Mouse (Mus musculus) kidney, embryonic 16.5 days (tissue): ENCODE measurements around the gene Nos1ap. TPM values are rescaled to one million over a fixed set of nuclear protein-coding genes. Genes with fewer than 3 reads are reported as not detected.

Experiments used
- ATAC-seq: fragments of 200-750 bp; cut with Nextera tagmentation; 2 replicates; pipeline ENCODE4 v1.8.0; 2017; ENCODE audit warnings: moderate TSS enrichment; ENCODE audit not compliant: low FRiP score, low TSS enrichment
- H3K27ac ChIP-seq: fragments of 300-500 bp; sonication (generic); 2 replicates; pipeline ENCODE4 v1.5.1; 2014; ENCODE audit warnings: low read length
- H3K27me3 ChIP-seq: fragments of 300-500 bp; sonication (generic); 2 replicates; pipeline ENCODE4 v1.6.1; 2014; ENCODE audit warnings: low read length, control low read depth, mixed read lengths; ENCODE audit not compliant: insufficient read depth
- H3K36me3 ChIP-seq: fragments of 300-500 bp; sonication (generic); 2 replicates; pipeline ENCODE4 v1.6.1; 2014; ENCODE audit warnings: low read length, control low read depth, mixed read lengths; ENCODE audit not compliant: insufficient read depth
- H3K4me1 ChIP-seq: fragments of 300-500 bp; sonication (generic); 2 replicates; pipeline ENCODE4 v1.6.1; 2014; ENCODE audit warnings: low read length, control low read depth, mixed read lengths; ENCODE audit not compliant: insufficient read depth
- H3K4me2 ChIP-seq: fragments of 300-500 bp; sonication (generic); replicated peaks from 2 replicates; pipeline ENCODE4 v1.6.1; 2014; ENCODE audit warnings: low read depth, low read length
- H3K4me3 ChIP-seq: fragments of 300-500 bp; sonication (generic); 2 replicates; pipeline ENCODE4 v1.5.1; 2014; ENCODE audit warnings: mild to moderate bottlenecking, low read length
- H3K9ac ChIP-seq: fragments of 300-500 bp; sonication (generic); replicated peaks from 2 replicates; pipeline ENCODE4 v1.6.1; 2014; ENCODE audit warnings: low read length
- H3K9me3 ChIP-seq: fragments of 300-500 bp; sonication (generic); 2 replicates; pipeline ENCODE4 v1.6.1; 2016; ENCODE audit warnings: low read length, control low read depth
- WGBS: fragments of 180-500 bp; shearing (Covaris S2); extraction: QIAGEN DNeasy Blood & Tissue Kit; methylation state at CpG from one replicate; pipeline ENCODE4 v1.1.7; 2014; 5-methylcytosine and 5-hydroxymethylcytosine counted together
- polyA plus RNA-seq: library from polyadenylated mRNA; unstranded; fragments of >200 nt; fragmentation: Nextera tagmentation; extraction: Ambion mirVana; gene quantifications from 2 replicates; pipeline ENCODE4 v1.2.1, GENCODE M21; 2015

Nos1ap gene
- polyA plus RNA-seq, 1 experiment from 2014 or later: 18.0 TPM

DNA sequence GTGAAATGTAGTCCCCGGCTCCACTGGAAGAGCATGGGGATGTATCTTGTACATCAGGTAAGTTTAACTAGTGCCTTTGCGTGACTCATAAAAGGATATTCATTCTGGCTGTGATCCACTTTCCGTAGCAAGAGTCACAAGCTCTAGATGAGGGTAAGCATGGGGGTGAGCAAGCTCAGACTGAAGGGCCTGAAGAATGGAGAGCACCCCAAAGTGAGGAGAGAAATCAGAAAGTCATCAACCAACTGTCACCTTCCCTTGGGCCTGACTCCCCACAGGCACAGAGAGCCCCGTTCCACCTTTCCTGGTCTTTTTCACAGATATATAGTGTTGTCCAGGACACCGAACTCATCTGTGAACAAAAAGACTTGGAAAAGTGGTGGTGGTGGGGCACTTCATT, 213.9 kb downstream of the Nos1ap start:
- Histone ChIP-seq H3K27me3 (no peaks in the 10 kb centered on the region), H3K27ac (no peak overlapping the region), H3K4me2 (no peak overlapping the region), H3K9ac (no peak overlapping the region), H3K4me3 (no peak overlapping the region), H3K4me1 (no peaks in the 10 kb centered on the region), H3K36me3 (no peaks in the 10 kb centered on the region), H3K9me3 (no peaks in the 10 kb centered on the region)
- 92% methylated on average over 5 of the region's 5 CpGs for WGBS
- no peak for ATAC-seq

DNA sequence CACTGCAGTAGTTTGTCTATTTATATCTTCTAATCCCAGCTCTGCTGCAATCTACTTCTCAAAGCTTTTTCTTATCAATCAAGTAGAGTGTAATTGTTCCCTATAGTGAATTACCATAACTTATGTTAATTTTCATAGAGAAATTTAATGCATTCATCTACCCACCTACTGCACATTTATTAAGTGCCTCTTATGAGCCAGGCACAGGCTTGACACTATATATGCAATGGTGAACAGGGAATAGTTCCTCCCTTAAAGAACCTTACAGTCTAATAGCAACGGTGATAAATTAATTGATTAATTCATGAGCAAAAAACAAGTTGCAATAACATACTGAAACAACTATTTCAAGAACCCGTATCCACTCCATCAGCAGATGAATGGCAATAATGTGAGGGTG, 215.9 kb downstream of the Nos1ap start:
- WGBS: 93% methylated on average over 2 of the region's 2 CpGs
- Histone ChIP-seq H3K27me3 (no peaks in the 10 kb centered on the region), H3K4me2 (no peak overlapping the region), H3K36me3 (no peaks in the 10 kb centered on the region), H3K4me1 (no peaks in the 10 kb centered on the region), H3K9me3 (no peaks in the 10 kb centered on the region), H3K4me3 (no peak overlapping the region), H3K27ac (no peak overlapping the region), H3K9ac (no peak overlapping the region)
- ATAC-seq: no peak

- no peak for ATAC-seq
- 55% methylated on average over 4 of the region's 4 CpGs for WGBS
- Histone ChIP-seq H3K4me3 (no peak overlapping the region), H3K36me3 (no peaks in the 10 kb centered on the region), H3K4me2 (no peak overlapping the region), H3K27me3 (no peaks in the 10 kb centered on the region), H3K9ac (no peak overlapping the region), H3K4me1 (no peaks in the 10 kb centered on the region), H3K9me3 (no peaks in the 10 kb centered on the region), H3K27ac (no peak overlapping the region)
These were observed 218.4 kb downstream of the Nos1ap start for GRCm38 (mm10) chr1:170371191-170371792.

- H3K36me3 ChIP-seq: no peaks in the 10 kb centered on the region
- no peak overlapping the region for H3K4me3 ChIP-seq
- H3K27ac ChIP-seq: no peak overlapping the region
- H3K9ac ChIP-seq: no peak overlapping the region
- WGBS: 77% methylated on average over 7 of the region's 7 CpGs
- ATAC-seq: no peak
- H3K27me3 ChIP-seq: no peaks in the 10 kb centered on the region
- H3K4me1 ChIP-seq: no peaks in the 10 kb centered on the region
- no peaks in the 10 kb centered on the region for H3K9me3 ChIP-seq
- no peak overlapping the region for H3K4me2 ChIP-seq
These were observed 220.8 kb downstream of the Nos1ap start for GRCm38 (mm10) chr1:170368864-170369263.

DNA sequence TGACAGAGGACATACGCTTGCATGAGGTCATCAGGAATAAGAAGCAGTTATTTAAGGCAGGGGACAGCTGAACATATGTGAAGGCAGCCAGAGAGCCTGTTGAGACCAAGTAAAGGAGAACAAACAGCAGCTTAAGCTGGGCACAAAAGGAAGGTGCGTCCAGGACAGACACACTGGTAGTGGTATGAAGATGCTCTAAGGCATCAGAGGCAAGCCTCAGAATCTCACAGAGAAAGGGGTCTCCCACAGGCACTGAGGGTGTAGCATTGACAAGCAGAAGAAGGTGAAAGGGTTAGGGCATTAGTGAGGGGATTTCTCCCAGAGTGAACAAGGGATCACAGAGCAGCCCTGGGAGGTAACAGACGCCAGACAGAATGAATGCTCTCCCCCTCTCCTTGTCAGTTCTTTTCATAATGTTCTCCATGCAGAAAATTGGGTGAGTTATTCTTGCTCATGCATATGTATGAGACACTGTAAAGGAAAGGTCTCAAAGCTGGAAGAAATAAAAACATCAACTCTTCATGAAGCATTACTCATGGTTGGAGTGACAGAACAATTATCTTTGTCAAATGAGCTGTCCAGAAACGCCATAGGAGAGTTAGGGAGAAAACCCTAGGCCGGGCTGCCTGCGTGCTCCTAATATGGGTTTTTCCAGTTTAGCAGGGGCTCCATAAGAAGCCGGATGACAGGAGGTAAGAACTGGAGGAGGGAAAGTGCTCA, 222.5 kb downstream of the Nos1ap start:
- Histone ChIP-seq H3K4me2 (no peak overlapping the region), H3K27ac (no peak overlapping the region), H3K36me3 (no peaks in the 10 kb centered on the region), H3K9me3 (no peaks in the 10 kb centered on the region), H3K4me1 (no peaks in the 10 kb centered on the region), H3K9ac (no peak overlapping the region), H3K27me3 (no peaks in the 10 kb centered on the region), H3K4me3 (no peak overlapping the region)
- ATAC-seq: no peak
- WGBS: 78% methylated on average over 7 of the region's 7 CpGs

GRCm38 (mm10) chr1:170363746-170364145, 225.9 kb downstream of the Nos1ap start:
- Histone ChIP-seq H3K4me2 (no peak overlapping the region), H3K9ac (no peak overlapping the region), H3K9me3 (no peaks in the 10 kb centered on the region), H3K4me1 (peaks cover 6% of the 10 kb centered on the region), H3K27ac (no peak overlapping the region), H3K4me3 (no peak overlapping the region), H3K36me3 (no peaks in the 10 kb centered on the region), H3K27me3 (no peaks in the 10 kb centered on the region; the same call in 1 of the 2 replicates)
- WGBS: 85% methylated on average over 3 of the region's 3 CpGs
- ATAC-seq: no peak

DNA sequence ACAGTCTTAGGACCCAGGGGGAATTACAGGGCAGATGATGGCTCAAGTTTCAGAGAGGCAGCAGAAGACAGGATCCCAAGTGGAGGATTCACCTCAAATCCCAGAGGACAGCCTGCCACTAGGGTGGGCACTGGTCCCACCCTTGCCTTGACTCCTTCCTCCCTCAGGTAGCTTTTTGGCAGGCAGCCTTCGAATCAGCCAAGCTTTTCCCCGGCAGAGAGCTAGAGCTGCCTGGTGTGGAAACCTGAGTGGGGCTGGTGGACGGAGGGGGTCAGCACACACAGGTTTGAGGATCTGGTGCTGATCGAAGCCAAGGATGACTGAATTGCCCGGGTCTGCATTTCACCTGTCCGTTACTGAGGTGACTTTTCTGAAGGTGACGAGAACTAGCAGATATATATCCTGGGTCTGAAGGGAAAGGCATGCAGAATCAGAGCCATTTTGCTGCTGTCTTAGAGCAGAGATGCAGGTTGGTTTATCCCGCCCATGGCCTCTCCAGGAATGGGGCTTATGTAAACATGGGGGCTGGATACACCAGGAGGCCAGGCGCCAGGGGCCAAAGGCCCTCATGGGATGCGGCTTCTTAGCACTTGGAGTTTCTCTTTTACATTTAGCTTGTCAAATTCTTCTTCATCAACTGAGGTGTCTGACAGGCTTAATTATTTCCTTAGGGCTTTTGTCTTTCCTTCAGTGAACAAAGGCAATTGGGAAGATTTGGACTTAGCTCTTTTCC, 229.3 kb downstream of the Nos1ap start:
- ATAC-seq: peak; percentile 80
- Histone ChIP-seq H3K9me3 (no peaks in the 10 kb centered on the region), H3K9ac (no peak overlapping the region)

DNA sequence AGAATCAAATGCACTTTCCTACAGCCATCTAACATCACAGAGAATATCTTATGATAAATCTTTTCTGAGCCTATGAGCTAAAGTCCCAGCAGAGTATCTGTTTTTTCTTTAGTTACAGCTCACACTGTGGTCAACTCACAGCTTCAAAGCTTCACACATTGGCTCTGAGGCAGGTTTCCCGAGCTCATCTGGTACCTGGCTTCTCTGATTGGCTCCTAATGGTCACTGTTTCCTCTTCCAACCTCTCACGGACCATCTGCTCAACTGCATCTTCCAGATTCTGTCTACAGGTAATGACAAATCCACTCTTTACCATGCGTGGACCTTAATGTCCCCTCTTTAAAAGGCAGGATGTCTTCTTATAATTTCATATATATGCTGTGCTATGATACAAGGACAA, 236.3 kb downstream of the Nos1ap start:
- no peak for ATAC-seq
- Histone ChIP-seq H3K4me3 (no peak overlapping the region), H3K27me3 (no peaks in the 10 kb centered on the region), H3K9me3 (no peaks in the 10 kb centered on the region), H3K4me1 (no peaks in the 10 kb centered on the region), H3K4me2 (no peak overlapping the region), H3K27ac (no peak overlapping the region), H3K9ac (no peak overlapping the region), H3K36me3 (no peaks in the 10 kb centered on the region)
- WGBS: 65% methylated on average over 3 of the region's 3 CpGs

More for the DNA sequence above, 229.3 kb downstream of the Nos1ap start:
- Histone ChIP-seq H3K4me1 (peaks cover 6% of the 10 kb centered on the region), H3K36me3 (no peaks in the 10 kb centered on the region), H3K27ac (no peak overlapping the region), H3K27me3 (no peaks in the 10 kb centered on the region; the same call in 1 of the 2 replicates), H3K4me3 (no peak overlapping the region), H3K4me2 (no peak overlapping the region; the same call in 1 of the 2 replicates)
- WGBS: 38% methylated on average over 10 of the region's 10 CpGs

DNA sequence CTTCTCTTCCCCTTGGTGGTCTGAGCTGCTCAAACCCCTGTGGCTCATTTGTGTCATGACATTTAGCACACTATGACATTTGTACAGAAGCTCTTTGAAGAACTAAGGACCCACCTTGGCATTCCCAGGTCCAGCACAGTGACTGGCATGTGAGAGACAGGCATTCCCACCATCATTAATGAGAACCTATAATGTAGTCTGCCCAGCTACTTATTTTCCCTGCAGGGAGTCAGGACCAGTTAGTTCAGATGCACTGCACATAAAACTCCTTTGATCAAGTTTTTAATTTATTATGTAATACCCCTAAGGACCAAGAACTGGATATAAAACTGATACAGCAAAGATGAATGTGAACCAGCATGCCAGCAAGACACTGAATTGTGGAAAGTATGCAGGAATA, 238.6 kb downstream of the Nos1ap start:
- Histone ChIP-seq H3K9ac (no peak overlapping the region), H3K4me1 (no peaks in the 10 kb centered on the region), H3K4me2 (no peak overlapping the region), H3K27me3 (no peaks in the 10 kb centered on the region), H3K4me3 (no peak overlapping the region), H3K36me3 (no peaks in the 10 kb centered on the region), H3K9me3 (no peaks in the 10 kb centered on the region), H3K27ac (no peak overlapping the region)
- ATAC-seq: no peak

DNA sequence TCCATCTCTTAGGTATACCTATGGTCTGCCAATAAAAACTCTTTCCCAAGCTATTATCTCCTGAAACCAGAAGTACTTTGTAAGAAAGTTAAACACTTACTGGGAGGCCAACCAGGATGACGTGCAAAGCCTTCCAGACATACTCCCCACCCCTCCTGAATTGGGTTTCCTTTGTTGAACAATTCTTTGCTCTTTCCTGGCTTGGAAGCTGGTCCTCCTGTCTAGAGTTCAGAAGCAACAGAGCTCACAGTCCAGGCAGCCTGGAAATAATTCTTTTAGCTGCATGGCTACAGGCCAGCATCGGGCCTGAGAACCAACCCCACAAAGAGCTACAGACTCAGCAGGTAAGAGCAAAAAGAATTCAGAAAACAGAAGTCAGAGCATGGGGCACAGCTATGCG, 243.4 kb downstream of the Nos1ap start:
- ATAC-seq: no peak
- no peak overlapping the region for H3K27ac ChIP-seq
- 76% methylated on average over 3 of the region's 3 CpGs for WGBS
- H3K4me3 ChIP-seq: no peak overlapping the region
- H3K4me1 ChIP-seq: no peaks in the 10 kb centered on the region
- no peaks in the 10 kb centered on the region for H3K9me3 ChIP-seq
- H3K9ac ChIP-seq: no peak overlapping the region
- no peaks in the 10 kb centered on the region for H3K36me3 ChIP-seq
- no peaks in the 10 kb centered on the region for H3K27me3 ChIP-seq
- H3K4me2 ChIP-seq: no peak overlapping the region
